Mouse (Mus musculus) common myeloid progenitor, adult 5-6 weeks (primary cell): ENCODE data around the gene Dcbld1. TPM values are rescaled to one million over a fixed set of nuclear protein-coding genes. Genes with fewer than 3 reads are reported as not detected.
"Not testable (repeated sequence)": the region's sequence is repeated elsewhere in the genome, so short reads cannot be mapped to it uniquely, and the experiment has no call there.

Source experiments
- ATAC-seq: replicated peaks from 2 replicates; pipeline ENCODE4 v1.8.0; 2016; ENCODE audit warnings: low read depth, mild to moderate bottlenecking, moderate TSS enrichment, inconsistent platforms; ENCODE audit not compliant: poor library complexity, severe bottlenecking
- total RNA-seq: library from RNA; stranded (forward); fragments of 200-1000, 187-1606 nt; gene quantifications from 2 replicates; pipeline ENCODE4 v1.2.3, GENCODE M21; 2017

Gene Dcbld1
- total RNA-seq, 1 experiment from 2014 or later = not detected

DNA sequence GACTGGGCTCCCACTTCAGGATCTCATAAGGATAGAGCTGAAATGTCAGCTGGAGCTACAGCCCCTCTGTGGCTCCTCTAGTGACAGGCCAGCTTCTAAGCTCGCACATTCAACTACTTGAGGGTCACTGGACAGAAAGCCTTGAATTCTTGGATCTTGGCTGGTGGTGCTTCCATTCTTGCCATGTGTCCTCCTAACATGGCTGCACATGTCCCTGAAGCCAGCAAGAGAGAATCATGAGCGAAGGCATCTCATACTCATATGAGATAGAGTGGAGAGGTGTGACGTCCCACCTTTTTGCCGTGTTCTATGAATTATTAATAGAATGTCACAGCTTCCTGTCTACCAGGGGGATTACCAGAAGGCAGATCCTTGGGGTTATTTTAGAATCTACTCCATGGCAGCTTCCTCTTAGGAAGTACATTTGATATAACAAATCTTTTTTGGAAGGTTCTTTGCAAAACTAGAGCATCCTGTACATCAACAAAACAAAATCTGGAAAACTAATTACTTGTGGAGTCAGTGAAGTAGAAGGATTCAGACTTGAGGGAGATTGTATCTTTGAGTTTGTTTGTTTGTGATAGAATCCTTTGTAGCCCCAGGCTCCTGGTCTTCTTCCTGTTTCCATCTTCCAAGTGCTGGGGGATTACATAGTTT, 60.6 kb downstream of the Dcbld1 start:
- no peak for ATAC-seq

DNA sequence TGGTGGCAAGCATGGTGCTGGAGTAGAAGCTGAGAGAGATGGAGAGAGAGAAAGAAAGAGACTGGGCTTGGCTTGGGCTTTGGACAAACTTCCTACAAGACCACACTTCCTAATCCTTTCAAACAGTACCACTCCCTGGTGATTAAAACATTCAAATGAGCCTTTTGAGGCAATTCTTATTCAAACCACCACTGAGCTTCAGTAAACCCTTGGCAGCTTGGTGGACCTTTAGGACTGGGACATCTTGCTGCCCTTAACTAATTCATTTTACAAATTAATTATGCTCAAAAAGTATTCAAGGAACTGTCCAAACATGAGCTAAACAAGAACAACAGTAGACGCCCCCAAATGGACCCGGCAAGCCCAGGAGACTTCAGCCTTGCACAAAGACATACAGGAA, 62.5 kb downstream of the Dcbld1 start:
- no peak for ATAC-seq

DNA sequence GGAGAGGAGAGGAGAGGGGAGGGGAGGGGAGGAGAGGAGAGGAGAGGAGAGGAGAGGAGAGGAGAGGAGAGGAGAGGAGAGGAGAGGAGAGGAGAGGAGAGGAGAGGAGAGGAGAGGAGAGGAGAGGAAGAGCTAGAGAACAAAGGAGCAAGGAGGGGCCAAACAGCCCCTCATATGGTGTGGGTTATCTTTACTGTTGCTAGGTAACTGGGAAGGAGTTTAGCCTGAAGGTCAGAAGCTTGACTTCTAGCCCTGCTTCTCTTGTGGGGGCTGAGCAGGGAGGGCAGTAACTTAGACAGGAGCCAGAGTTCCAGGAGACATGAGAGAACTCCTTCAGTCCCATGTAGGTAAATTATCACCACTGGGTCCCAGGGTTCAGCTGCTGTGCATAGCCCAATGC, 65.1 kb downstream of the Dcbld1 start:
- ATAC-seq = not testable (repeated sequence)

DNA sequence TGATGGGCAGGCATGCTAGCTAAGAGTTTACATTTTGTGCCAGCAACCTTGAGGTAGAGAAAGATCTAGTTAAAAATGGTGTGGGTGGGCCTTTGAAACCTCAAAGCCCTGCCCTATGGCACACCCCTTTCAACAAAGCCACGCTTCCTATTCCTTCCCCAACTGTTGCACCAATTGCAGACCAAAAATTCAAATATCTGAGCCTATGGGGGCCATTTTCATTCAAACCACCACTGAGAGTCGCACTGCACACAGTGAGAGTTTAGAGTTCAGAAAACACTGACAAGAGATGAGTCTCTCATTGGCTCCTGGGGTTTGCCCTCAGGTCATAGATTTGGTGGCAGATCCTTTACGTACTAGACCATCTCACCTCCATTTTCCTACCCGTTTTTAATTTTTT, 68.3 kb downstream of the Dcbld1 start:
- ATAC-seq = no peak

DNA sequence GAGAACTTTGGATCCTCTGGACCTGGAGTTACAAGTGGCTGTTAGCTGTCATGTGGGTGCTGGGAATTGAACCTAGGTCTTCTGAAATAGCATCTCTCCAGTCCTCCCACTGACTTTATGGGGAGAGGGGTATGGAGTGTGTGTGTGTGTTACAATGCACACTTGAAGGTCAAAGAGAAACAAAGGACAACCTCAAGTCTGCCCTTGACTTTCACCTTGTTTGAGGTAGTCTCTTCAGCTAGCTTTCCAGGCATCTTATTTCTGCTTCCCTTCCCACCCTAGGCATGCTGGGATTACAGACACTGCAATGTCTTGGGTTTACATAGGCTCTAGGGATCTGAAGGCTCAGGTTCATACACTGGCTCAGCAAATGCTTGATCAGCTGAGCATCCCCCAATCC, 68.9 kb downstream of the Dcbld1 start:
- no peak for ATAC-seq

DNA sequence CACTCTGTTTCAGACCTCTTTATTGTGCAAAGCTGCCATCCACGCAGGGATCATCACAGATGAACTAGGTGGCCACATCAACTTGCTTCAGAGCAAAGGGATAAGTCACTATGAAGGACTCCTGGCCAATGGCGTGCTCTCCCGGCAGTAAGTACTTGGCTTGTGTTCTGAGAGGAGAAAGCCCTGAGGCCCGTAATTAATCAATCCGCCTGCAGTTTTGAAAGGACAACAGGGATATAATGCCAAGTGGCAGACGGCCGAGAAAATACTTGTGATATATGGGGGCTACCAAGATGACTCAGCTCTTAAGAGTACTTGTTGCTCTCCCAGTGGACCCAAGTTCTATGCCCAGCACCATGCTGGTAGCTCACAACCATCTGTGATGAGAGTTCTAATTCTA, 71.2 kb downstream of the Dcbld1 start:
- no peak for ATAC-seq

DNA sequence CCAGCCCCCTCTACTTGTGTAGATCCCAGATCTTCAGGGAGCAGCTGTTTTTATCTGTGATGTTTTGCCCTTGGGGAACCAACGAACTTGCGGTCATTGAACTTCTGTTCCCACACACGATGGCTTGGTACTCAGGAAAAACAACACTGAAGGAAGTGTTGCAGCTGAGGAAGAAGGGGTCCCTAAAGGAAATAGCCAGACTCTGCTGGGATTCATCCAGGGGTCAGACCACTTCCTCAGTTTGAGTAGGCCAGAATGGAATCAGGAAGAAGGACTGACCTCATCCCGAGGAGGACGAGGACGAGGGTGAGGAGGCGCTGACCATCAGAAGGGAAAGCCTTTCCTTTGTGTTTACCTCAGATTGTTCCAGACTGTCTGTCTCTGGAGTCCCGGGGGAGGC, 75.8 kb downstream of the Dcbld1 start:
- ATAC-seq = no peak

DNA sequence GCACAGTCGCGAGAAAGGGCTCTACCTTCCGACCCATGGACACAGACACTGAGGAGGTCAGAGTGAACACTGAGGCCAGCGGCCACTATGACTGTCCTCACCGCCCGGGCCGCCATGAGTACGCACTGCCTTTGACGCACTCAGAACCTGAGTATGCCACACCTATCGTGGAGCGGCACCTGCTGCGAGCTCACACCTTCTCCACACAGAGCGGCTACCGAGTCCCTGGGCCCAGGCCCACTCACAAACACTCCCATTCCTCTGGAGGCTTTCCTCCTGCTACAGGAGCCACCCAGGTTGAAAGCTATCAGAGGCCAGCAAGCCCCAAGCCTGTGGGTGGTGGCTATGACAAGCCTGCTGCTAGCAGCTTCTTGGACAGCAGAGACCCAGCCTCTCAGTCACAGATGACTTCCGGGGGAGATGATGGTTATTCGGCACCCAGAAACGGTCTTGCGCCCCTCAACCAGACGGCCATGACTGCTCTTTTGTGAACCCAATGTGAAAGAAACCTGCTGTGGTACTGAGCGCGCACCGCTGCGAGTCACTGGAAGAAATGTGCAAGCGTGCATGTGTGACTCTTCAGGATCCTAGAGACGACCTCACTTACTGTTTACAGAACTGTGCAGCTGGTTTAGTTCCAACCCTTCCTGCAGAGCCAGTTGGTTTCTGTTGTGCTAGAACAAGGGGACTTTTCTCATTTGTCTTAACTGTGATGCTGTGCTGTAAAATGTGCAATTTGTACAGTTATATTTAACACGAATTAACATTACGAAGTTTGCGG, 86.3 kb downstream of the Dcbld1 start:
- ATAC-seq = no peak

DNA sequence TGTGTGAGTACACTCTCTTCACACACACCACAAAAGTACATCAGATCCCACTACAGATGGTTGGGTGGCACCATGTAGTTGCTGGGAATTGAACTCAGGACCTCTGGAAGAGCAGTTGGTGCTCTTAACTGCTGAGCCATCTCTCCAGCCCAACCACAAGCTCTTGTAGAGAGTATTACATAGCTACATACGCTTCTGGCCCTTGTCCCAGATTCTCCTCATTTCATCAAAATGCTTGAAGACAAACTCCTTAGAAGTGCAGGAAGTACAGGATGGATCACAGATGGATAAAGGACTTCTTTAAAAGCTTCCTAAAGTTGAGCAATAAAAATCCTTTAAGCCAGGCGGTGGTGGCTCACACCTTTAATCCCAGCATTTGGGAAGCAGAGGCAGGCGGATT, 88.5 kb downstream of the Dcbld1 start:
- ATAC-seq = no peak

DNA sequence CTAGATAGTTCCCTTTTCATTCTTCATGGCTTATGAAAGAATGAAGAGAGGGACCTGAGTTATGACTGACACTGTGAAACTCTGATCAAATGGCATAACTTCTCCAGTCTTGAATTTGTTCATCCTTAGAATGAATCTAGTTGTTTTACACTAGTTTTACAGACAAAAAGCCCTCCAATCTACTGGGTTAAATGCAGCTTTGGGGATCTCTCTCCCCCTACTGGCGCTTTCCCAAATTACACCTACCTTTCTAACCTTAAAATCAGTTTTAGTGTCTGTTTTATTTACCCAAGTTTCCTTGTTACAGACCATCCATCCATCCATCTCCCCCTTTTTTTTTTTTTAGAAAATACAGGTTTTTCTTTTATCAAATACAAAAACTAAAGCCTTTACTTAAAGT, 97.6 kb downstream of the Dcbld1 start:
- 0 out of 2 replicates have a peak, but pooled peaks have one; percentile 62 for ATAC-seq

DNA sequence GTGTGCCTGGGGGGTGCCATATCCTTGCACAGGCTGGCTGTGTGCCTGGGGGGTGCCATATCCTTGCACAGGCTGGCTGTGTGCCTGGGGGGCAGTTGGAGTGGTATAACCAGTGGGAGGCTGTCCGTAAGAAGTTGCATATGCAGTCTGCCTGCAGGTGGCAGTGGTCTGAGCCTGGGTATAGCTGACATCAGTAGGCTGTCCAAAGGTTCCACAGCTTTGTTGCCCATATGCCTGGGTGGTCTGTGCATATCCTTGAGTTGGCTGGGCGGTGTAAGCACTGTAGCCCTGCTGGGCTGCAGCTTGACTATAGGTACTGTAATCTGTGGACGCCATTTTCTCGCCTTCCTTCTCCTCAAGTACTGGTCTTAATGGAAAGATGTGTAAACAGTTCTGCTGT, 109.9 kb downstream of the Dcbld1 start:
- ATAC-seq = 0 out of 2 replicates have a peak, but pooled peaks have one; percentile 29

DNA sequence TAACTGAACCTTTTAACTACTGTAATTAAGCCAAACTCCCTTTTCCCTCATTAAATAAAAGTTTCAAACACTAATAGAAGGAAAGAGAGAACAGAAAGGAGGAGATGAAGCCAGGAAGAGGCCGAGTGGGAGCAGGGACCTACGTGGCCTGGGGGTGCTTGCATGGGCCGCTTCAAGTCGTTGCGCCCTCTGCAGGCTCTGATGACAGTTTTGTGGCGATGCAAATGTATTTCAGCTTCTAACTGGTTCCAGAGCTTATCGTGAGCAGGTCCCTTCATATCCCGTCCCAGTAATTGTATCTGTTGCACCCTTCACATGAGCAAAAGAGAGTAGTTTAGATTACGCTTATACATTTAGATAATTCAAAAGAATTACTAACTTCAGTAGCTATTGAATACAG, 119.8 kb downstream of the Dcbld1 start:
- ATAC-seq = no peak

DNA sequence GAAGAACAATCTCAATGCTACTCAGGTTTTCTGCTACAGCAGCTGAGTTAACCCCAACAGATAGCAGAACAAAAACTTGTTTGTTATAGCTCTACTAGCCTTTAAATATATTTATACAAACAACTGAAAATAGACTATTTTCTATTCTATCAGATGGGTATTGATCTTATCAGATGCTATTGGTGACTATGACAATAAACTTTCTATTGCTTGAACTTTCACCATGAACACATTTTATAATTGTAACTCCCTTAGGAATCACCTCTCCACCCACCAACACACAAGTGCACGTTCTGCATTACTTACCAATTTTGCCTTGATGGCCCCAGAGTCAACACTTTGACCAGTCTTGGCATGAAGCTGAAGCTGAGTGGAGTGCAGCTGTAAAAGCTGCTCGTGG, 125.0 kb downstream of the Dcbld1 start, which contains the start of gene Gm26741:
Gm26741 (plus strand) TSS at position 301 of the 400 bp plus-strand sequence.
- ATAC-seq = no peak

DNA sequence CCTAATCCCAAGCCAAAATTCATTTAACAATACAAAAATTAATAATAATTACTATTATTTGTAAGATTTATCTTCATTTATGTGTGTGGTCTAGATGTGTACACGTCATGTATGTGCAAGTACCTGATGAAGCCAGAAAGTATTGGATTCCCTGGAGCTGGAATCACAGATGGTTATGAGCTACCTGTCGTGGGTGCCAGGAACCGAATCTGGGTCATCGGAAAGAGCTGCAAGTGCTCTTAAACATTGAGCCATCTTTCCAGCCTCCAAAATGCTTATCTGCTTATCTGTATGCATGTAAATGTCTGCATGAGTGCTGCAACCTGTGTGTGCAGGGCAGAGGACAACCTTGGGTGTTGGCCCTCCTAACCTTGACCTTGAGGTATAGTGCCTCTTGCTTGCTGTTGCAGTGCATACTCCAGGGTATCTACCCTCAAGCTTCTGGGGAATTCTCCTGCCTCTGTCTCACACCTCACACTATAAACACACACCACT, 126.9 kb downstream of the Dcbld1 start:
- no peak for ATAC-seq

DNA sequence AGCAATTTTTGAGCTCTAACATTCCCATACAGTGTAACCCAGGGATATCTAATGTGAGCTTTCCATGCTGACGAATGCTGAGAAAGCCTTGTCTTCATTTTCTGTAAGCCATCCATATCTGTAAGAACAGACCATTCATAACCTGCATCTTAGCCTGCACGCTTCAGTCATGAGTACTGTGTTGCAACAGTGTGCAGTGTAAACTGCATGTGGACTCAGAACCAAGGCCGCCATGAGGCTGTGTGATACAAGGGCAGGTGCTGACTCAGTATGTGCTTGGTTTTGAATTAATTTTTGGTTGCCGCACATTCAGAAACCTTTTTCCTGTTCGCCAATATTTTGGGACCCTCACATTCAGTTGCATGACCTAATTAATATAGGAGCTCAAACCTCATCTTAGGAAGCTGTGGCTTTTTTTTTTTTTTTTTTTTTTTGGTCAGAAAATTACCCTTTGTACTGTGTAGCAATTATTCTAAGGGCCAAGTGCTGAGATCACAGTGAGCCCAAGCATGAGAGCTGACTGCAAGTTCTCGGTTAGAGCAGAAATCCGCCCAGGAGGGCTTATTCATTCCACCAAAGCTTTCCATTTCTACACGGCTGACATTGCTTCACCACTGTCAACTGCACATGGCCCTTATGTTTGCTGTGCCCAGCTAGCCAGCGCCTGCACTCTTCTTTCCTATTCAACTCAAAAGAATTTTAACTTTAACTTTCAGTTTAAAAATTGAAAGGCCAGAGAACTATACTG, 127.6 kb downstream of the Dcbld1 start:
- ATAC-seq = no peak

DNA sequence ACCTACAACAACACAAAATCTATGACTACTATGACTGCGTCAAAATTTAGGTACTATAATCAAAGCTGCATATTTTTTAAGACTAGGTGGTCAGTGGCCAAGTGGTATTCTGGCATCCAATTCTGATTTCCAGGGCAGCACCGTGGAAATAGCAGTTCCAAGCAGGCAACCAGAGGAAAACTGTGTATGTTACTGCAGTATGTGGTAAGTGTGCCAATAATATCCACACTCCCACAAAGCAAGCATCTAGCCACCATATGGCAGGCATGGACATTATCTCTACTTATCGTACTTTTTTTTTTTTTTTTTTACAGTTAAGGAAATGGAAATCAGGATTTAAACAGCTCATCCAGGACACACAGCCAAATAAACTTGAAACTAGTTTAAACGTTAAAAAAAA, 135.0 kb downstream of the Dcbld1 start:
- ATAC-seq = no peak

Other genes starting within 250 kb of the Dcbld1 start
- not detected in 2 replicates for gene Vgll2, start 211.1 kb upstream of the Dcbld1 start, total RNA-seq
- not detected in 2 replicates for gene Ros1, start 38.4 kb upstream of the Dcbld1 start, total RNA-seq
- not detected in 2 replicates for gene Gm26741, start 125.1 kb downstream of the Dcbld1 start, total RNA-seq
- 20.8 and 26.9 TPM in 2 replicates for gene Gopc, start 148.5 kb downstream of the Dcbld1 start, total RNA-seq
- not detected in 2 replicates for gene Nepn, start 155.4 kb downstream of the Dcbld1 start, total RNA-seq
- 31.1 and 32.6 TPM in 2 replicates for gene Nus1, start 183.9 kb downstream of the Dcbld1 start, total RNA-seq